Comparison of ENCODE assay signal across 12 mouse cellular contexts in genomic region chr17:10414383-10414782, GRCm38 (mm10).
"Had no signal": no experiment of that assay in that cellular context is flagged by ENCODE, and none has a peak within 500 bp of the region (broad histone marks: within the 10 kb centered on the region; RNA-seq: fewer than 3 reads in every experiment).

No protein-coding gene starts in this region.

- H3K9me3 ChIP-seq: limb, embryonic 15.5 days; liver, embryonic 12.5 days; midbrain, embryonic 10.5 days; neural tube, embryonic 12.5 days had no signal

- H3K27me3 ChIP-seq: limb, embryonic 15.5 days; liver, embryonic 12.5 days; neural tube, embryonic 12.5 days had no signal

- H3K4me3 ChIP-seq: limb, embryonic 15.5 days; liver, embryonic 12.5 days; midbrain, embryonic 10.5 days; neural tube, embryonic 12.5 days had no signal

- H3K36me3 ChIP-seq: limb, embryonic 15.5 days; liver, embryonic 12.5 days; midbrain, embryonic 10.5 days; neural tube, embryonic 12.5 days had no signal

- H3K4me2 ChIP-seq: limb, embryonic 15.5 days; liver, embryonic 12.5 days; lung, embryonic 14.5 days; neural tube, embryonic 12.5 days had no signal

- ATAC-seq: liver, embryonic 12.5 days had no signal

- H3K9ac ChIP-seq: limb, embryonic 15.5 days; liver, embryonic 12.5 days; lung, embryonic 14.5 days; neural tube, embryonic 12.5 days had no signal

- H3K4me1 ChIP-seq: limb, embryonic 15.5 days; liver, embryonic 12.5 days; neural tube, embryonic 12.5 days had no signal

- DNase-seq: kidney, postnatal 14 days; layer of hippocampus, postnatal 36 days; lung, embryonic 14.5 days; lung, postnatal 10 days; lung, postnatal 4 days; midbrain, embryonic 14.5 days; thymus, adult 2 months; thymus, postnatal 36 days had no signal

- H3K27ac ChIP-seq: limb, embryonic 15.5 days; liver, embryonic 12.5 days; midbrain, embryonic 10.5 days; neural tube, embryonic 12.5 days had no signal
